Mouse (Mus musculus): Measurements from ENCODE around the gene Bmp2k. TPM values are rescaled to one million over a fixed set of nuclear protein-coding genes. Genes with fewer than 3 reads are reported as not detected.

Gene Bmp2k
- total RNA-seq, 2 experiments from 2014 or later, result 14.0 to 16.8 TPM

DNA sequence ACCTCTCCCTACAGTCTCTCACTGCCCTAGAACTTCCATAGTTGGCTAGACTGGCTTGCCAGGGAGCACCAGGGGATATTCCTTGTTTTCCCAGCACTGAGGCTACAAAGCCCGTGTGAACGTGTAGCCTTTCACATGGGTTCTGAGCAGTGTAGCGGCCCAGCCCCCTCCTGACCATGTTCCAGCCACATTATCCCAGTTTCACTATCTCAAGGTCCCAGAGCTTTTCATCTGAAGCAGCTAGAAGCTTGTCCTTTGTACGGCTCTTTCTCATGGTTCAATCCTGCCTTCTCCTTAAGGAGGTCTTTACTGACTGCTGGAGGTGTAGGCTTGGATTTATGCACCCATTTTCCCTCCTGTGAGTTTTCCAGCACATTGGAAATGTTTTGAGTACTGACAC, 87.1 kb downstream of the Bmp2k start:
- no peak for ATAC-seq (replicated peaks; ENCODE audit: low FRiP score, low TSS enrichment, poor library complexity, severe bottlenecking)

DNA sequence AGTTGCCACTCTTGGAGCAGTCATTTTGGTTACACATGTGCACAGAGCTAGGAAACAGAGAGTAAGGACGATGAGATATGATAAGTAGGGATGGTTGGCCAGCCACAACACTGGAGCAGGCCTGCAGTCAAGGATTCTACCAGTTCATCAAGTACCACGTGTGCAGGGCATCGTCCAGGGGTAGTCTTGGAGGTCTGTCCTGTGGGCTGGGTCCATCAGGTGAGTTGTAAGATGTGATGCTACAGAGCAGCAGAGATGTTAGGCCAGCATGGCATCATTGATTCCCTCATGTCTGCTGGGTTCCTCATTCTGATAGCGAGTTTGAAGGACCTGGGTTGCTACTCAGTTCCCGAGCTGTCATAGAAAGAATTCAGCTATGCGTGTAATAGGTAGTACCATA, 87.6 kb downstream of the Bmp2k start:
- no peak for ATAC-seq (replicated peaks; ENCODE audit: low FRiP score, low TSS enrichment, poor library complexity, severe bottlenecking)

DNA sequence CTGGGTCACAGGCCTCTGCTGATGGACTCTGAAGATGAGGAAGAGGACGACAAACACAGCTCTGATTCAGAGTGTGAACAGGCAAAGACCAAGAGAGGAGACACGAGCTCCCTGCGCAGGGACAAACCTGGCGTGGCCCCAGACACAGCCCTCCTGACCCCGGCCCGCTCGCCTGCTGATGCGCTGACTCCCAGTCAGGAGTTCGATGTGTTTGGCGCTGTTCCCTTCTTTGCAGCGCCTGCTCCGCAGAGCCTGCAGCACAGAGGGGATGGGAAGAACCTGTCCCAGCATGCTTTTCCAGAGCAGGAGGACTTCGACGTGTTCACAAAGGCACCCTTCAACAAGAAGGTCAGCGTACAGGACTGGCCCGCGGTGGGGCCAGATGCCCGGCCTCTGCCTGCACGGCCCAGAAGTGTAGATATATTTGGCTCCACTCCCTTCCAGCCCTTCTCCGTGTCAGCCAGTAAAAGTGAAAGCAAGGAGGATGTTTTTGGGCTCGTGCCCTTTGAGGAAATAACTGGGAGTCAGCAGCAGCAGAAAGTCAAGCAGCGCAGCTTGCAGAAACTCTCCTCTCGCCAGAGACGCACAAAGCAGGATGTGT, 89.6 kb downstream of the Bmp2k start:
- no peak for ATAC-seq (replicated peaks; ENCODE audit: low FRiP score, low TSS enrichment, poor library complexity, severe bottlenecking)

DNA sequence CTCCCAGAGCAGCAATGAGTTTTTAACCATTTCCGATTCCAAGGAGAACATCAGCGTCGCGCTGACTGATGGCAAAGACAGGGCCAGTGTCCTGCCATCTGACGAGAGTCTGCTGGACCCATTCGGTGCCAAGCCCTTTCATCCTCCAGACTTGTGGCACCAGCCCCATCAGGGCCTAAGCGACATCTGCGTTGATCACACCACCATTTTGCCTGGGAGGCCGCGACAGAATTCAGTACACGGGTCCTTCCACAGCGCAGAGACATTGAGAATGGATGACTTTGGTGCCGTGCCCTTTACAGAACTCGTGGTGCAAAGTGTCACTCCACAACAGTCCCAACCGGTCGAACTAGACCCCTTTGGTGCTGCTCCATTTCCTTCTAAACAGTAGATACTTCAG, 90.3 kb downstream of the Bmp2k start:
- ATAC-seq (replicated peaks; ENCODE audit: low FRiP score, low TSS enrichment, poor library complexity, severe bottlenecking), result no peak

DNA sequence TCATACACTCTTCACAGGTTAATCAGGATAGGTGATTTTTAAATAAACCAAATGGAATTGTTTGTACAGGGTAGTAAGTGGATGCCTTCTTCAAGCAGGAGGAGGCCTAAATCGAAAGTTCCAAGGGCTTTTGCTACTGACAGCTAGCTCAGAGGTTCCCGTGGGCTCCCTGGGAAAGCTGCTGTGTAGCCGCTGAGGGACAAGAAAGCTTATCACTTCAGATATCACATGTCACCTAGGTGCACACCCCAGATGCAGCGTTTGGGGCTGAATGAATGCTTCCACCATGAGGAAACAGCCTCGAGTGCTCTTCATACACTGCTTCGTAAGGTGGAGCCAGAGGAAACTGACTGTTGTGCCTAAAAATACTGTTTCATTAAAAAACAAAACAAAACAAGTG, 90.7 kb downstream of the Bmp2k start:
- ATAC-seq (replicated peaks; ENCODE audit: low FRiP score, low TSS enrichment, poor library complexity, severe bottlenecking), result no peak

DNA sequence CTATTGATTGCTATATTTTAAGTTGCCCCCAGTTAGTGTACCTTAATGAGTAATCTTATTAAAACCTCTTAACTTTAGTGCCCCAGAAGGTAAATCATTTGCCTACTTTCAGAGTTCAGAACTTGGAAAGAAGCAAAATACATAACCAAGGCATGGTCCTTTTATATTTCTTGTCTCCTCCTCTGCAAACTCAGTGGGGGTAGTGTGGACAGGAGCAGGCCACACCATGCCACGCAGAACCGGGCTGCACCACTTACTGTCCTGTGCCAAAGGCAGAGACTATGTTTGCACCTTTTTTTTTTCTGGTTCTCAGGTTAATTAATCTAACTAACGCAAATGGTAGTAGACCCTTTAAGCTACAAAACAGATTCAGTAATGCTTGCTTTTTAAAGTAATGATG, 91.9 kb downstream of the Bmp2k start:
- ATAC-seq (replicated peaks; ENCODE audit: low FRiP score, low TSS enrichment, poor library complexity, severe bottlenecking), result no peak

DNA sequence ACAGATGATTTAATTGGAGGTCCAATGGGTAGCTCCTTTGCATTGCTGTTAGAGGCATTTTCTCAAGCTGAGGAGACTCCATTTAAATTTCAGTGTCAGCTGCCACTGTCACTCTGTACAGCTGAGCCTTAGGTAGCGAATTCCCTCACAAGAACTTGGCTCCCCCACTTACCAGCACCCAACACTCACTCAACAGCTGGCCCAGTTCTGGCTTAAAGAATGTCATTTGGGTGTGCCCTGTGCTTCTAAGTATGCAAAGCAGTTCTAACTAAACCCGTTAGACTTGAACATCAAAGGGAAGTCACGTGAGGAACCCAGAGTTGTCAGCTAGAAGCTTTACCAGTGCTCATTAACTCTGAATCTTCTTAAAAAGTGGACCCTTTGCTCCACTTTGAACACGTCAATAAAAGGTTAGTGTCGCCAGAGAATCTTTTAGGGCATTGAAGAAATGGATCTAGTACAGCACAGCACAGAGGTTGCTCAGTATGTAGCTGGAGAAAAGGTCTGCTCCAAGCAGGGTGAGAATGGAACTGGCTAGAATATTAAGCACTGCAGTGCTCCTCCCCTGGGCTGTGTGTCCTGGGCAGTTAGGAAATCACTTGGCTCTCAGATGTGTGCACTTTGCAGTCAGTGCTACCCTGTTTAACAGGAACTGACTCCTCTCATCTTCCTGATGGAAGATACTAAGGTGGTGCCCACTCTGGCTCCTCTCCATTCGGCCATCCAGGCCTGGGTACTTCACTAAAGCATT, 92.7 kb downstream of the Bmp2k start:
- ATAC-seq (replicated peaks; ENCODE audit: low FRiP score, low TSS enrichment, poor library complexity, severe bottlenecking), result no peak

DNA sequence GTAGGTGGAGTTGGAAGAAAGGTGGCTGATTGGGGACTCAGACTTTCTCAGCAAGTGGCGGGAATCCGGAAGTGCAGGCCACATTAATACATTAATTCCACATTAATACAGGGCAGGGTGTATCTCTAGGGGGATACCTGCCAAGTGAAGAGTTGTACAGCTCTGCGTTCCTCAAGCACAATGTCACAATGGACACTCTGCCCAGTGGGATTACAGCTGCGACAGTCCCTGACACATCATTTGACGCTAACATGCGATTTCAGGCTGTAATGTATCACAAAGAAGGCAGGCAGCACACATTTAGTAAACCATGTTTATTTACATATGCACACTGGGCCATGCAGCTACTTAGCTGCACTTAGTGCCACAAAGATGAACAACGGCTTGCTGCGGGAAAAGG, 95.5 kb downstream of the Bmp2k start:
- no peak for ATAC-seq (replicated peaks; ENCODE audit: low FRiP score, low TSS enrichment, poor library complexity, severe bottlenecking)

DNA sequence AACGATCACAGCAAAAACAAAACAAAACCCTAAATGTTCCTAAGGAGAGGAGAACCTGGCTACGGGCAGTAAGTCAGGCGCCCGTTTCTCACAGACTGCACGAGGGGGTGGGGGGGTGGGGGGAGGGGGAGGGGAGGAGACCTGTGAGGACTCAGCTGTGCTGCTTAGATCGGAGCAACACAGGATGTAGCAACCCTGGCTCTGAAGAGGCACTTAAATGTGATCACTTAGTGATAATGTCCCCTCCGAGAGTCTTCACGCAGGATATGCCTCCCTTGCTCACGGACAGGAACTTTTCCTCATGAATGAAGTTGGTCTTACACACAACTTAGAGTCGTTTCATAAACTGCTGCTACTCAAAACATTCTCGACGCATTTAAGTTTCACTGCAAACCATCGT, 97.8 kb downstream of the Bmp2k start:
- no peak for ATAC-seq (replicated peaks; ENCODE audit: low FRiP score, low TSS enrichment, poor library complexity, severe bottlenecking)

DNA sequence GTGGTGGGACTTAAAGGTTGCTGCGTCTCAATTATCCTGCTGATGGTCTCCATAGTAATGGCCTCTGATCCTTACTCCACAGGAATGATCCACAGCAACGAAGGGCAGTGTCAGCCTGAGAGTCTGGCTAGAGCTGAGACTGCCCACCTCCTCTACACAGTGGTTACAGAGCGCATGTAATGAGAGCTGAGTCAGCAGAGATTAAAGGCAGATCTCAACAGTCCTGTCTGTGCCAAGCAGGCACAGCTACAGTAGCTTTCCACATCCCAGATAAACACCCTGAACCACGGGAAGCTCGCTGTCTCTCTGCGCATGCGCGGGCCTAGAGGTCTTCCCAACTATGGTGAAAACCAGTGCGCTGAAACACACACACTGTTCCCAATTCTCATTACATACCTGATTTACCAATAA, 100.1 kb downstream of the Bmp2k start:
- ATAC-seq (replicated peaks; ENCODE audit: low FRiP score, low TSS enrichment, poor library complexity, severe bottlenecking), result no peak

DNA sequence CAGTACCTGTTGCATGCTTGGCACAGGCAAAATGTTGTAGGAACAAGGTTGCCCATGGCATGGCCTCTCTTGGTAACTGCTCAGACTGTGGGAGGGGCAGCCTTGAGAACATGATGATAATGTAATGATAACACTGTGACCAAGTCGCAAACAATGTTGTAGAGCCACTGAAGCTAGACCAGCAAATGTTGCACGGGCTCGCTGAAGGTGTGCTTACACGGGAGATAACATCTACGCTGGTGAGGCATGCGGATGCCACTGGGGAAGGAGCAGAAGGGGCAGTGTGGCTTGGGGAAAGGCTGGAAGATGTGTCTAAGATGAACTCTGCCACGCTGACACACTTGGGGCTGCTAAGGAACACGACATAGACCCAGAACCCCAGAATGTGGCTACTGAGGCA, 102.5 kb downstream of the Bmp2k start:
- ATAC-seq (replicated peaks; ENCODE audit: low FRiP score, low TSS enrichment, poor library complexity, severe bottlenecking), result no peak

DNA sequence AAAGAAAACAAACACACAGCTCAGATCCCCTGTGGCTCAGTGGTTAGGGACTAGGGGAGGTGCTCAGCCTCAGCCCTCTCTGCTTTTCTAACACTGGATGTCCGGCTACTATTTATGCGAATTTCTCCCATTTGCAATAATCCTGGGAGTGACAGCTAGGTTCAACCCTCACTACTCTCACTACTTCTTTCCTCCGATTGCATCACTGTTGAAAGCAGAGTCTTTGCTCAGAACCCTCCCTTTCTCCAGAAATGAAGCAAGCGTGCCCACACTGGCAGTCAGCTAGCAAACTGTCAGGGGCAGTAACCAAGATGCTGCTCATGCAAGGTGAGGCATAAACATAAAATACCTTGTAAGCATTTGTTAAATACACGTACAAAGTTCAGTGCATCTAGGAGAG, 110.8 kb downstream of the Bmp2k start:
- ATAC-seq (replicated peaks; ENCODE audit: low FRiP score, low TSS enrichment, poor library complexity, severe bottlenecking), result no peak

DNA sequence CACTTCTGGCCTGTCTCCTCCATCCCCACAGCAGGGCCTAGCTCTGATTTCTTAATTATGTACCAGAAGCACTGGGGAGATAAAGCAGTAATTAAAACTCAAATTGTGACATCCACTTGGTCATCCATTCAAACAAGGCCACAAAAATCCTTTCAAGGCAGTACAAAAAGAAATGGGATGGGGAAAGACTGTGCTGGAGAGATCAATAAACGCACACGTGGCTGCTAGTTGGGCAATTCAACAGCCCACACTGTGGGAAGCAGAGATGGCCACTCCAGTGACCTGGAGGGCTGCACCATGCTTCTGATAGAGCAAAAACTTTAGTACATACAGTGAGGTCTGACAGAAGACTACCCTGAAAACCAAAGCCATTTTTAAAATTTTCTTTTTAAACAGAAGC, 112.6 kb downstream of the Bmp2k start:
- ATAC-seq (replicated peaks; ENCODE audit: low FRiP score, low TSS enrichment, poor library complexity, severe bottlenecking), result no peak

DNA sequence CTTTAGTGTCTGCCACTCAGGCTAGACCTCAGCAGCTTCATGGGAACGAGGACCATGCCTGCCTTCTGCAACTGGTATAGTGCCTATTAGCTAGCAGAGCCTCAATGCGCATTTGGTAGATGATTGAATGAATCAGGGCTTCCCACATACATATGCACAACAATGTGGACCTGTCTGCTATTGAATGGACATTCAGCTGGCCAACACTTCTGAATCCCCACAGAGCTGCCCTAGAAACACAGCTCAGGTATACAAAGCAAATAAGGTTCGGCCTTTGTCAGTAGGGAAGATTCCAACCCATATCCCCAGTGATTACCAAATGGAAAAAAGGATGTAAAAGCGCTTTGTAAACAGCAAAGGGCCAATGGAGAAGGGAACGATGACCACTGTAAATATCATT, 113.2 kb downstream of the Bmp2k start:
- ATAC-seq (replicated peaks; ENCODE audit: low FRiP score, low TSS enrichment, poor library complexity, severe bottlenecking), result no peak

DNA sequence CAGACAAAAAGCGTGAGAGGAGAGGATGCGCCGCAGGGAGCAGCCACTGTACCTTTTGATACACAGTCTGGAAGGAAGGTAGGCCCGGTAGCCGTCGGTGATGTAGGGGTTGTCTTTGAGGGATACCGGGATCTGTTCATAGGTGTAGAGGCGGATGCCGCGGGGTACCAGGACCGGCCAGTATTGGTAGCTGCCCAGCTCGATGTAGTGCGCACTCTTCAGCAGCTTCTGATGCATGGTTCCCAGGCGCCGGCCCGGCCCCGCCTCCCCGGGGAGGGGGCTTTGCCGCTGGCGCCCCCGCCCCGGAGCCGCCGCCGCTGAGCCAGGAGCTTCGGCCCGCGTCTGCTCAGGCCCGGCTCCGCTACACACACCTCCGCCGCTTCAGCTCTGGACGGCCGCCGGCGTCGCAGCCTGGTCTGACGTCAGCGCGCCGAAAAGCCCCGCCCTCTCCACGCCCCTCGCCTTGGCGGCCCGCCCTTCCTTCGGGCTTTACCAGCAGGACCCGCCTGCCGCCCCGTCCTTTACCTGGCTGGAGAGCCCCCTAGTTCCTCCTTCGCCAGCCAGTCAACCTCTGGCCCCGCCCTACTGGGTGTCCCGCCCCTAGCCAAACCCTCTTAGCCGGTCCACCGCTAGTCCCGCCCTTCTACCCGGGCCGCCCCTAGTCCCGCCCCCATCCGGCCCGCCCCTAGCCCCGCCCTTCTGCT, 113.9 kb downstream of the Bmp2k start, which contains the start of gene Paqr3:
Paqr3 (minus strand) TSS at position 390 of the 704 bp plus-strand sequence.
- ATAC-seq (replicated peaks; ENCODE audit: low FRiP score, low TSS enrichment, poor library complexity, severe bottlenecking), result peak; percentile 99

DNA sequence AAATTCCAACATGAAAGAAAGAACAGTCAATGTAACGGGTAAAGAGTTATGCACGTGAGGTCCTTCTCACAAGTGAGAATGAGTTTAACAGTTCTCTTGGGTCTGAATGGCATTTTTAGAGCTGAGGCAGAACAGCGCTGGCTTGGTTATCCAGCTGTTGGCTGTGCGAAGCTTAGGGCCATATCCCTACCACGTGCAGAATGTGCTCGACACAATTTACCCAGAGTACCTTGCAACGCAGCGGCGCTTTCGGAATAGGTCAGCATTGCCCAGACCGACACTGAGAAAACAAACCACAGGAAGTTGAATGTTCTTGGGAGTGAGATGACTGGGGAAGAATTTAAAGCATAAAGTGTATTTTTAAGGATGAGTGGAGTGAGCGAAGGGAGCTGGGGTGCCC, 127.5 kb downstream of the Bmp2k start:
- ATAC-seq (replicated peaks; ENCODE audit: low FRiP score, low TSS enrichment, poor library complexity, severe bottlenecking), result no peak

DNA sequence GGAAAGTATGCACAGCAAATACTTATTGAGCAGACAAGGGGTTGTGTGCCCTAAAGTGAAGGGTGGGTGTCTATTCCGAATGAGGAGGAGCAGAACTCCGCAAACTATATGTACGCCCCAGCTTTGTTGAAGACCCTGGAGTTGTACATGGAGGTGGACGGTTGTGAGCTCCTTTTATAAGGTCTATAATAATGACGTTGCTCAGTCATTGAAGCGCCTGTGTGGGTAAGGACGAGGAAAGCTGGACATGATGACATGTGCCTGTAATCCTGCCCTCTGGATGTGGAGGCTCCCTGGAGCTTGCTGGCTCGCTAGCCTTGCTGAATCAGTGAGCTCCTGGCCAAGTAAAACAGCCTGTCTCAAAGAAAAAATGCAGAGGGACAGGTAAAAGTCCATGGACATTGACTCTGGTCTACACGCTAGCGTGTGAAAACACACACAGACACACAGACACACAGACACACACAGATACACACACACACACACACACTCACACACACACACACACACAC, 128.0 kb downstream of the Bmp2k start:
- ATAC-seq (replicated peaks; ENCODE audit: low FRiP score, low TSS enrichment, poor library complexity, severe bottlenecking), result no peak

DNA sequence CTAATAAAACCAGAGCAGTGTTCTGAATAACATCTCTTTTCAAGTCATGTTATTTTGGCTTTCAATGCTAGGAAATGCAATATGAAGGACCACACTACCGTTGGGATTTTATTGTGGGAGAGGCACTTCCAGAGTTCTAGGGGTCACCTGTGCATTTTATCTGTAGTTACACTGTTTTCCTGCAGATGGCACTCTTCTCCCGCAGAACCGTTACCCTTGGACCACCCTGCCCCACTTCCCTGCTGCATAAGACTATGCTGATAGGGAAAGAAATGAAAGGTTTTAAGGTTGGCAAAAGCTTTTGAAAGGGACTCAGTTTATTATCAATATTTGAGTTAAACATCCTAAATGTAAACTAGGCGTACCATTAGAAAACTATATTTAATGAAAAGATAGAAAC, 128.5 kb downstream of the Bmp2k start:
- peak; percentile 82 for ATAC-seq (replicated peaks; ENCODE audit: low FRiP score, low TSS enrichment, poor library complexity, severe bottlenecking)

DNA sequence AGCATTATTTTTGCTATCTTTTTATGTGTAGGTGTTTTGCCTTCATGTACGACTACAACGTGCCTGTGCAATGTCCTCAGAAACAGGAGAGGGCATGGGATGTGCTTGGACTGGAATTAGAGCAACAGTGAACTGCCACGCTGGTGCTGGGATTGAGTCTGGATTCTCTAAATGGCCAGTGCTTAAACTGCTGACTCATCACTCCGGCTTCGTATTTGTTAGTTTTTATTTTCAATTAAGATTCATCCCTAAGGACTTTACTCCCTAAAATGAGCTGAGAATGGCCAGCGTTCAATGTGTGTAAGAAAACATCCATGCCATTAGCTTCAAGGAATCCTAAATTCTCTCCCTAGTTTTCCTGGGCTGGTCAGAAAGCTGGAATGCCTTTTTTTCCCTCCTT, 129.8 kb downstream of the Bmp2k start:
- ATAC-seq (replicated peaks; ENCODE audit: low FRiP score, low TSS enrichment, poor library complexity, severe bottlenecking), result no peak

Measured in megakaryocyte-erythroid progenitor cell, adult 5-6 weeks (primary cell).